Mouse (Mus musculus): Measurements from ENCODE around the gene Med17. TPM values are rescaled to one million over a fixed set of nuclear protein-coding genes. Genes with fewer than 3 reads are reported as not detected.
"Not testable (repeated sequence)": the region's sequence is repeated elsewhere in the genome, so short reads cannot be mapped to it uniquely, and the experiment has no call there.

The Med17 gene
- total RNA-seq (2021), result 10 to 100 TPM; 35.7 to 35.8 TPM
- long read RNA-seq, experiment 1, transcript Med17-201 (12 exons, 3,964 nt), result major isoform, 28 of 37 reads
- long read RNA-seq, experiment 1, partial matches to known transcripts, result 3 of 37 reads
- long read RNA-seq, experiment 1, other reads (novel, unspliced or antisense), result 6 of 37 reads
- long read RNA-seq, experiment 2, transcript Med17-201 (12 exons, 3,964 nt), result major isoform, 20 of 27 reads
- long read RNA-seq, experiment 2, partial matches to known transcripts, result 1 of 27 reads
- long read RNA-seq, experiment 2, other reads (novel, unspliced or antisense), result 6 of 27 reads

DNA sequence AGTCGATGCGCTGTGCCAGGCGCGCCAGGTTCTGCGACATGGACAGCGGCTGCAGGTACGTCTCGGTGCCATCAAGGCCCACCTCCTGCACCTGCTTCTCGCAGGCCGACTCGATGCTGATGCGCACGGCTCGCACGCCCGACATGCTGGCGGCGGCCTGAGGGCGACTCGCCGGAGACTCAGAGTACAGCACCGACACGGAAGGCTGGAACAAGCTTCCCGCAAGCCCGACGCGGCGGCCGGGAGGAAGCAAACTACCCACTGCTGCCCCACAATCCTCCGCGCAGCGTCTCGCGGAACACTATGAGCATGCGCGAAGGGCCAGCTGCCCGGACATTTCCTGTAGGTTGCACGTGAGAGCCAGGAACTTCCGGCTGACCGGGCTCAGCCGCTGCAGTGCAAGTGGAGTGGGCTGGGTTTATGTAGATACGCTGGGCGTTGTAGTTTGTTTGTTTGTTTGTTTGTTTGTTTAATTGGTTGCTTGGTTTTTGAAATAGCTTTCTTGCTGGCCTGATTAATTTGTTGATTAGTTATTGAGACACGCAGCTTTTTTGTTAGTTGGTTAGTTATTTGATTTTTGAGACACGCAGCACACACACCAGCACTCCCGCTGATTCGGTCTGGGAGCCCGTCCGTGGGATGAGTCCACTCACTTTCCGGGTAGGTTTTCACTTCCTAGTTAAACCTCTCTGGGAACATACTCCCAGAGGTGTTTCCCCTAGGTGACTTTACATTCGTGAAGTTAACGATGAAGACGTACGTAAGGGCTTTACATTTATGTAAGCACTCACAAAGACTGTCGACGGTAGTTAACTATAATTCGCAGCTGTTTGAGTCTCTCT, at the start of gene Med17:
Med17 (minus strand) TSS at position 283 of the 842 bp plus-strand sequence.
- intact Hi-C loops (cut with DNase I), result loop anchor here (2.0 kb wide), 1 partner anchor 27 kb away; the partner anchor contains the start of genes 4931406C07Rik and Taf1d
- DNase-seq (ENCODE audit: extremely low spot score in 1 of 2, low spot score in 2 of 2), result peak; percentile 93 to 95
- peak within 1 kb of the TSS; percentile 90 for H3K27ac ChIP-seq
- peak within 1 kb of the TSS; percentile 74 for H3K4me3 ChIP-seq
- TF ChIP-seq CTCF (IDR thresholded peaks at IDR 0.05), result no peak; the same call in 1 of the 2 replicates

DNA sequence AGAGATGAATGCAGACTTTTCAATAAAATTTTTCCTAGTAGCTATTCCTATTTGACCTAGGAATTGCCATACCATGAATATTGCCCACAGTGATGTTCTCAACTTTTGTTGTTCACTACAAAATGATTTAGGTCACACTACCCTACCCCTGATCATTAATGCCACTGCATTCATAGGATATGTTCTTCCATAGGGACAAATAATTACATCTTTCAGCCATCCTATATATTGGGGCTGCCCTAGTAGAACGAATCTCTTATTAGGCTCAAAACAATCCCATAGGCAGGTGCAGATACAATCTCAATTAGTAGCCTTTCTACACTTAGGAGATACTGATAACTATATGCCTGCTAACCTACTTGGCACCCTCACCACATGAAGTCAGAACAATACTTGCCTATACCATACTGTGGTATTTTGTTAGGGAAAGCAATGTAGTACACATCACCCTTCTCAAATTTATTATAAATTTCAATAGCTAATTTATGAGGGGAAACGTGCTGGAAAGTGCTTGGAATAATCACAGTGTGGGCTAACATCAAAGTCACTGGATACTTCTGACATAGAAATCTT, 38.5 kb upstream of the Med17 start:
- H3K27ac ChIP-seq, result no peak overlapping the region
- no peak overlapping the region for H3K4me3 ChIP-seq
- intact Hi-C loops (cut with DNase I), result no loop called here
- no peak for TF ChIP-seq CTCF (IDR thresholded peaks at IDR 0.05)
- DNase-seq (ENCODE audit: extremely low spot score in 1 of 2, low spot score in 2 of 2), result no peak

DNA sequence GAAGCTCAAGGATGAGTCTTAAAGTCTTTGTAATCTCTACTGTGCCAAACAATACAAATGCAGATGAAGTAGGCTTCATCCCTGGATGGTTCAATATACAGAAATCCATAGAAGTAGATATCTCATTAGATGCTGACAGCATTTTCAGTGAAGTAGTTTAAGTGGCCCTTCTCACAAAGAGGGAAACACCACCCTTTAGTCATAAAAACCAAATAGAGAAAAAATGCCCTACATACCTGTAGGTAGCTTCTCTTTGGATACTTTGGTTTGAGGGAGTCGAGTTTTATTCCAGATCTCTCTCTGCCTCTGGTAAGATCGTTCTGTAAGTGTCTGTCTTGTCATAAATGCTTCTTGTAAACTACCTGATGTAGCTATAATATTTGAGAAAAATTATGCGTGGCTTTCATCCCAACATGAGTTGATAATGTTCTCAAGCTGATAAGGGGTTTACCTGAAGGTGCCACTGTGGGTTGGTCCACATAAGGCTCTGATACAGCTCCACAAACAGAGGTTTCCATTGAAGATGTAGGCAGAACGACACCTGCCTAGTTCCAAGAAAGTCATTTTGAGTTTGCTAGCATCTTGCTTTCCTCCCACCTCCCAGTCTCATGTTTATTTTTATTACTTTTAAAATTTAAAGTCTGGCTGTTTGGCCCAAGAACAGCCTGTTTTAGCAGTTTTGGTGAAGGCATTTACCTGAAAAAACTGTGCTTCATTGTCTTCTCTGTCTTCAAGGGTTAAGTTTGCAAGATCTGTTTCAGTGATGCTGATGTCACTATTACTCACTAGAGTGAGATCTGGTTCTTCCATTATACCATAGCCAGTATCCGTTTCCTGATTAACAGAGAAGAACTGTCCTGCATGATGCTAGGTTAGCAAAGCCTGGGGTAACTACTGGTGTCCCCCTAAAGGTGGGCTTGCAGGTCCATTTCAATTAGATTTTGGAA, 37.8 kb upstream of the Med17 start:
- intact Hi-C loops (cut with DNase I), result no loop called here

GRCm38 (mm10) chr9:15316296-15316695, 36.6 kb upstream of the Med17 start:
- DNase-seq (ENCODE audit: extremely low spot score in 1 of 2, low spot score in 2 of 2); intact Hi-C loops (cut with DNase I); H3K4me3 ChIP-seq; H3K27ac ChIP-seq: not testable (repeated sequence)

More for the DNA sequence above, 37.8 kb upstream of the Med17 start:
- Histone ChIP-seq H3K4me3 (no peak overlapping the region), H3K27ac (no peak overlapping the region)
- DNase-seq (ENCODE audit: extremely low spot score in 1 of 2, low spot score in 2 of 2), result no peak
- TF ChIP-seq CTCF (IDR thresholded peaks at IDR 0.05), result no peak

- Histone ChIP-seq H3K4me3 (no peak overlapping the region), H3K27ac (no peak overlapping the region)
- TF ChIP-seq CTCF (IDR thresholded peaks at IDR 0.05), result no peak
- intact Hi-C loops (cut with DNase I), result no loop called here
- DNase-seq (ENCODE audit: extremely low spot score in 1 of 2, low spot score in 2 of 2), result no peak
These were observed 34.9 kb upstream of the Med17 start for GRCm38 (mm10) chr9:15314619-15315018.

GRCm38 (mm10) chr9:15313633-15314032, 33.9 kb upstream of the Med17 start:
- Histone ChIP-seq H3K4me3 (no peak overlapping the region), H3K27ac (no peak overlapping the region)
- intact Hi-C loops (cut with DNase I), result no loop called here
- TF ChIP-seq CTCF (IDR thresholded peaks at IDR 0.05), result no peak
- no peak for DNase-seq (ENCODE audit: extremely low spot score in 1 of 2, low spot score in 2 of 2)

- TF ChIP-seq CTCF (IDR thresholded peaks at IDR 0.05), result no peak
- intact Hi-C loops (cut with DNase I), result no loop called here
- no peak for DNase-seq (ENCODE audit: extremely low spot score in 1 of 2, low spot score in 2 of 2)
- H3K27ac ChIP-seq, result no peak overlapping the region
- no peak overlapping the region for H3K4me3 ChIP-seq
These were observed 32.5 kb upstream of the Med17 start for GRCm38 (mm10) chr9:15312054-15312735.

DNA sequence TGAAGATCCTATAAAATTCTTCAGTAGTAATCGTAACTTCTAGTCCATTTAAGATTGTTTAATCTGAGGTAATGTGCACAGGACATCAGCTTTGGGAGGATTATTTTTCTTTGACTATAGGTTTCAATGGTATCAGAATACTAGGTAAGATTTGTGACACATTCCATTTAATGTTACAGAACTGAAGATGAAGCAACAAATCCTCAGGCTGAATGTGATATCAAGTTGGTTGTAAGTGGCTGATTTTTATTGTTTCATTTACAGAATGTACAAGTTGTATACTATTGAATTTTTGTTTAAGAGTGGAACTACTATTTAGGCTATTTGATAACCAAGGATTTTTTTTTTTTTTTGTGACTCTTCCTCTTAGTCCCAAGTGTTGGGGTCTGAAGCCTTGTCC, 30.4 kb upstream of the Med17 start:
- no peak overlapping the region for H3K4me3 ChIP-seq
- no peak for TF ChIP-seq CTCF (IDR thresholded peaks at IDR 0.05)
- no peak overlapping the region for H3K27ac ChIP-seq
- intact Hi-C loops (cut with DNase I), result no loop called here
- no peak for DNase-seq (ENCODE audit: extremely low spot score in 1 of 2, low spot score in 2 of 2)

DNA sequence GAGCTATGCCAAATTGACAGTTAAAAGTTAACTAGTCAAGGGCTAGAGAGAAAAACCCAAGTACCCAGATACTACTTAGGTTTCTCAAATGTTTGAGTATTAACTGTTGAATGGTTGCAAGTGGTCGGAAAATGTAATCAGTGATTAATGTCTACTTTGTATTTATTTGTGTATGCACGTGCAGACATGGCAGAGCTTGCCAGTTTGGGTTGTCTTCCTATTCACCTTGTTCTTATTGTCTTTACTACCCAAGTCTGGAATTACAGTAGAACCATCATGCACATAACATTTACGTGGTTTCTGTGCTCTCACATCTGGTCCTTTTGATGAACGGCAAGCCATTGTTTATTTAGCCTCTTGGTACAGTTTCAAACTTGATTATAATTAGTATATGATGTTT, 29.7 kb upstream of the Med17 start:
- no peak for TF ChIP-seq CTCF (IDR thresholded peaks at IDR 0.05)
- DNase-seq (ENCODE audit: extremely low spot score in 1 of 2, low spot score in 2 of 2), result no peak
- H3K4me3 ChIP-seq, result no peak overlapping the region
- intact Hi-C loops (cut with DNase I), result no loop called here
- no peak overlapping the region for H3K27ac ChIP-seq

- intact Hi-C loops (cut with DNase I), result no loop called here
- no peak for TF ChIP-seq CTCF (IDR thresholded peaks at IDR 0.05)
- no peak overlapping the region for H3K4me3 ChIP-seq
- no peak for DNase-seq (ENCODE audit: extremely low spot score in 1 of 2, low spot score in 2 of 2)
- H3K27ac ChIP-seq, result no peak overlapping the region
These were observed 28.5 kb upstream of the Med17 start for GRCm38 (mm10) chr9:15308254-15308653.

DNA sequence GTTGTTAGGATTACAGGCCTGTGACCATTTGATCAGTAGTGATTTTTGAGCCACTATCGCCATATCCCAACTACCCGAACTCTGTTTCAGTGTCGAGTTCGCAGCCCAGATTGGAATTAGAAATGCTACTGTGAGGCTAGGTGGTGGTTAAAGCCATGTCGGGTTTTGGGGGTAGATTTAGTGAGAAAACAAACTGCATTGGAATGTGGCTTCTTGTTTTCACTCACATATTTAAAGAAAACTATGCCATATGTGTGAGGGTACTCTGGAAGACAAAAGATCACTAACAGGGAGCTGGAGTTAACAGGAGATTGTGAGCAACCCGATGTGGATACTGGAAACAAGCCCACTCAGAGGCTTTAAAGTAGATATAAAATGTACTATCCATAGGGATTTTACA, 27.5 kb upstream of the Med17 start:
- TF ChIP-seq CTCF (IDR thresholded peaks at IDR 0.05), result no peak
- DNase-seq (ENCODE audit: extremely low spot score in 1 of 2, low spot score in 2 of 2), result no peak
- peak overlapping the region; percentile 98 for H3K4me3 ChIP-seq
- intact Hi-C loops (cut with DNase I), result loop anchor here (2.0 kb wide), 1 partner anchor 28 kb away; the partner anchor contains the start of gene Med17
- no peak overlapping the region for H3K27ac ChIP-seq
